7 mouse cellular contexts compared by ENCODE assay signal in genomic region chr1:193255488-193256288, GRCm38 (mm10). TPM values are rescaled to one million over a fixed set of nuclear protein-coding genes. Genes with fewer than 3 reads are reported as not detected.
DNase-seq lines count a peak whose midpoint lies in the region; ATAC-seq and TF ChIP-seq lines count a peak whose summit lies in the region.

No protein-coding gene starts in this region.

- TF ChIP-seq CTCF in Patski (IDR thresholded peaks at IDR 0.05): peak; percentile 73

- no peak overlapping the region for H3K9ac ChIP-seq in hindbrain, embryonic 15.5 days

- WGBS in hindbrain, embryonic 15.5 days: 30% methylated on average over 3 of the region's 3 CpGs

- ATAC-seq in Patski: no peak
- ATAC-seq in hindbrain, embryonic 15.5 days (ENCODE audit: low FRiP score, low read depth): peak; percentile 61; the same call in 1 of the 2 replicates

- H3K4me3 ChIP-seq in hindbrain, embryonic 15.5 days: no peak overlapping the region

- H3K27me3 ChIP-seq in Patski: no peaks in the 10 kb centered on the region
- H3K27me3 ChIP-seq in hindbrain, embryonic 15.5 days: no peaks in the 10 kb centered on the region

- in situ Hi-C loops in Patski (cut with MboI; ENCODE audit: low pct_unique_long_range_greater_than_20kb): loop anchor here (5.0 kb wide), 1 partner anchor 122 kb away; no protein-coding TSS in a partner anchor

- peaks cover 5% of the 10 kb centered on the region; the same call in 1 of the 2 replicates for H3K4me1 ChIP-seq in hindbrain, embryonic 15.5 days (replicated peaks)

- POLR2A ChIA-PET in Patski (lab: Charles Lee): no interaction called here

- H3K36me3 ChIP-seq in hindbrain, embryonic 15.5 days: no peaks in the 10 kb centered on the region

- DNase-seq in Patski (ENCODE audit: low read depth, low spot score): no peak
- peak; percentile 65 for DNase-seq in cerebellum, adult 11-12 months
- DNase-seq in forelimb bud, embryonic 11.5 days (ENCODE audit: low read depth, low spot score): peak; percentile 32
- DNase-seq in layer of hippocampus, postnatal 36 days: peak; percentile 71 to 82
- peak; percentile 86 for DNase-seq in lung, postnatal 36 days
- DNase-seq in right cerebral cortex, postnatal 25 days: peak; percentile 52

- no peak overlapping the region for H3K4me2 ChIP-seq in hindbrain, embryonic 15.5 days

- no peaks in the 10 kb centered on the region for H3K9me3 ChIP-seq in hindbrain, embryonic 15.5 days

- CTCF ChIA-PET in Patski (lab: Charles Lee): interaction anchor here (1.1 to 1.6 kb wide), 6 partner anchors 45 to 127 kb away, joined by 3 to 6 read pairs (median 4); partner anchors contain the start of gene Camk1g

- no peak overlapping the region for H3K27ac ChIP-seq in hindbrain, embryonic 15.5 days (replicated peaks)

RNA-seq across cellular contexts. Expression of gene Hsd11b1, which starts 8.2 kb away (rescaled TPM):
- 0.19 TPM for polyA plus RNA-seq in Patski (2021)
- polyA plus RNA-seq in hindbrain, embryonic 15.5 days (2015; fragmentation: Nextera tagmentation; extraction: Ambion mirVana): 0.28 and 0.40 TPM in 2 replicates
- total RNA-seq in layer of hippocampus, postnatal 36 days (2021): 10 to 100 TPM; 45.1 to 47.1 TPM

RNA-seq across cellular contexts. Expression of gene G0s2, which starts 17.3 kb away (rescaled TPM):
- not detected for polyA plus RNA-seq in Patski (2021)
- polyA plus RNA-seq in hindbrain, embryonic 15.5 days (2015; fragmentation: Nextera tagmentation; extraction: Ambion mirVana): 7.9 and 8.2 TPM in 2 replicates
- 10 to 100 TPM in 1 of 2 experiments, 1 to 10 TPM in 1; 6.7 to 10.2 TPM for total RNA-seq in layer of hippocampus, postnatal 36 days (2021)

RNA-seq across cellular contexts. Expression of gene Lamb3, which starts 48.2 kb away (rescaled TPM):
- polyA plus RNA-seq in Patski (2021): 0.17 TPM
- polyA plus RNA-seq in hindbrain, embryonic 15.5 days (2015; fragmentation: Nextera tagmentation; extraction: Ambion mirVana): 0.54 and 0.56 TPM in 2 replicates
- total RNA-seq in layer of hippocampus, postnatal 36 days (2021): 1 to 10 TPM in 1 of 2 experiments, under 1 TPM in 1; 0.56 to 2.8 TPM

RNA-seq across cellular contexts. Expression of gene Traf3ip3, which starts 54.2 kb away (rescaled TPM):
- polyA plus RNA-seq in Patski (2021): not detected
- polyA plus RNA-seq in hindbrain, embryonic 15.5 days (2015; fragmentation: Nextera tagmentation; extraction: Ambion mirVana): 2.3 and 2.5 TPM in 2 replicates
- 1 to 10 TPM; 1.1 to 1.3 TPM for total RNA-seq in layer of hippocampus, postnatal 36 days (2021)
